Mouse (Mus musculus) brown adipose tissue, adult 24 weeks (tissue): ENCODE data around the gene Ptpru. TPM values are rescaled to one million over a fixed set of nuclear protein-coding genes. Genes with fewer than 3 reads are reported as not detected.

Source experiments
- H3K27ac ChIP-seq: fragments of 200-500 bp; replicated peaks from 2 replicates; pipeline ENCODE4 v1.5.1; 2012; ENCODE audit warnings: low read depth, mild to moderate bottlenecking, low read length
- H3K4me1 ChIP-seq: fragments of 200-500 bp; 2 replicates; pipeline ENCODE4 v1.6.1; 2012; ENCODE audit warnings: low read length, mixed read lengths; ENCODE audit not compliant: control insufficient read depth, insufficient read depth, insufficient read length
- H3K4me3 ChIP-seq: fragments of 200-500 bp; 2 replicates; pipeline ENCODE4 v1.5.1; 2012; ENCODE audit warnings: low read depth, mild to moderate bottlenecking, low read length, moderate library complexity; ENCODE audit not compliant: insufficient read depth
- polyA plus RNA-seq: library from polyadenylated mRNA; stranded (reverse); fragments of >200 nt; gene quantifications from 2 replicates; pipeline ENCODE4 v1.2.4, GENCODE M21; 2012; ENCODE audit not compliant: missing spikeins, insufficient read depth, insufficient read length

Gene Ptpru
- polyA plus RNA-seq = 3.4 and 17.5 TPM in 2 replicates

- Histone ChIP-seq H3K27ac (no peak within 1 kb of the TSS; the same call in 1 of the 2 replicates), H3K4me3 (peak within 1 kb of the TSS; percentile 74), H3K4me1 (no peaks in the 10 kb centered on the region)
Measured at GRCm38 (mm10) chr4:131837872-131838524, at the start of gene Ptpru. Gene Ptpru, minus strand, starts transcription at chr4:131838288.

- peak overlapping the region; percentile 27; the same call in 1 of the 2 replicates for H3K27ac ChIP-seq
- no peak overlapping the region for H3K4me3 ChIP-seq
- peaks cover 32% of the 10 kb centered on the region for H3K4me1 ChIP-seq
Measured at GRCm38 (mm10) chr4:131885376-131885775, 47.3 kb upstream of the Ptpru start.

GRCm38 (mm10) chr4:131883571-131883970, 45.5 kb upstream of the Ptpru start:
- no peak overlapping the region for H3K27ac ChIP-seq
- peaks cover 37% of the 10 kb centered on the region for H3K4me1 ChIP-seq
- no peak overlapping the region for H3K4me3 ChIP-seq

GRCm38 (mm10) chr4:131881306-131881705, 43.2 kb upstream of the Ptpru start:
- Histone ChIP-seq H3K4me1 (peaks cover 44% of the 10 kb centered on the region), H3K27ac (0 out of 2 replicates have a peak overlapping the region, but pooled peaks have one; percentile 1), H3K4me3 (no peak overlapping the region)

GRCm38 (mm10) chr4:131879692-131880091, 41.6 kb upstream of the Ptpru start:
- Histone ChIP-seq H3K4me3 (no peak overlapping the region), H3K4me1 (peaks cover 47% of the 10 kb centered on the region), H3K27ac (no peak overlapping the region)

- no peak overlapping the region for H3K4me3 ChIP-seq
- peaks cover 34% of the 10 kb centered on the region for H3K4me1 ChIP-seq
- H3K27ac ChIP-seq = no peak overlapping the region
Measured at GRCm38 (mm10) chr4:131876836-131877235, 38.7 kb upstream of the Ptpru start.

GRCm38 (mm10) chr4:131875242-131875641, 37.2 kb upstream of the Ptpru start:
- Histone ChIP-seq H3K4me3 (peak overlapping the region; percentile 31; the same call in 1 of the 2 replicates), H3K27ac (no peak overlapping the region), H3K4me1 (peaks cover 25% of the 10 kb centered on the region)

- Histone ChIP-seq H3K27ac (peak overlapping the region; percentile 86), H3K4me1 (peaks cover 22% of the 10 kb centered on the region), H3K4me3 (peak overlapping the region; percentile 98)
Measured at GRCm38 (mm10) chr4:131874567-131874966, 36.5 kb upstream of the Ptpru start.

- Histone ChIP-seq H3K4me3 (peak overlapping the region; percentile 98), H3K4me1 (peaks cover 19% of the 10 kb centered on the region), H3K27ac (peak overlapping the region; percentile 86)
Measured at GRCm38 (mm10) chr4:131874169-131874536, 36.1 kb upstream of the Ptpru start.

- Histone ChIP-seq H3K27ac (peak within 1 kb of the TSS; percentile 97), H3K4me3 (peak within 1 kb of the TSS; percentile 98)
Measured at GRCm38 (mm10) chr4:131873293-131874168, 35.4 kb upstream of the Ptpru start, which contains the start of gene Srsf4. Gene Srsf4, plus strand, starts transcription at chr4:131873617.

GRCm38 (mm10) chr4:131872672-131873292, 34.7 kb upstream of the Ptpru start:
- peak overlapping the region; percentile 92 for H3K27ac ChIP-seq
- H3K4me1 ChIP-seq = peaks cover 17% of the 10 kb centered on the region
- peak overlapping the region; percentile 66 for H3K4me3 ChIP-seq

More at GRCm38 (mm10) chr4:131873293-131874168, 35.4 kb upstream of the Ptpru start, which contains the start of gene Srsf4:
- H3K4me1 ChIP-seq = peaks cover 19% of the 10 kb centered on the region

GRCm38 (mm10) chr4:131861341-131861739, 23.3 kb upstream of the Ptpru start:
- no peak overlapping the region for H3K4me3 ChIP-seq
- no peak overlapping the region for H3K27ac ChIP-seq
- H3K4me1 ChIP-seq = no peaks in the 10 kb centered on the region

GRCm38 (mm10) chr4:131860492-131861340, 22.6 kb upstream of the Ptpru start:
- no peak overlapping the region for H3K27ac ChIP-seq
- no peaks in the 10 kb centered on the region for H3K4me1 ChIP-seq

GRCm38 (mm10) chr4:131854950-131855349, 16.9 kb upstream of the Ptpru start:
- H3K4me3 ChIP-seq = no peak overlapping the region
- H3K4me1 ChIP-seq = peaks cover under 1% of the 10 kb centered on the region; the same call in 1 of the 2 replicates
- H3K27ac ChIP-seq = 0 out of 2 replicates have a peak overlapping the region, but pooled peaks have one; percentile 14

More at GRCm38 (mm10) chr4:131860492-131861340, 22.6 kb upstream of the Ptpru start:
- H3K4me3 ChIP-seq = no peak overlapping the region
